Mouse (Mus musculus) kidney, adult 9 months (tissue): ENCODE results near the gene Dcps.

Experiments
- DNase-seq: peaks from one replicate; pipeline ENCODE4 v3.0.0; 2022

Gene Dcps

GRCm38 (mm10) chr9:35175251-35176123 is at the start of gene Dcps:
Dcps (minus strand) TSS chr9:35176061.
- DNase-seq, result peak; percentile 94

GRCm38 (mm10) chr9:35223466-35223865 is 47.6 kb upstream of the Dcps start:
- DNase-seq, result no peak

DNA sequence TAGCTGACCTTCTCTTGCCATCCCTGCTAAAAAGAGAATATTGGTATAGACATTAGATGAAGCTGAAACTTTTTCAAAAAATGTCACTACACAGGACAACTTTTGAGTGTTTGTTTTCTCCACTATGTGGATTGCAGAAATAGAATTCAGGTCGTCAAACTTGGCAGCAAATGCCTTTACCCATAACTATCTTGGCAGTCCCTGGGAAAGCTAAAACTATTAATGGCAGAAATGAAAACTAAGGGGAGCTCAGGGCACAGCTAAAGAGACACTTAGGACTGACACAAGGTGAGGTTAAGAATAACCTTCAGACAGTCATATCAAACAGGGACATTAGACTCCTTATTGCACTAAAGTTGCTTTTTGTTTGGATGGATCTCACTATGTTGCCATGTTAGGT is 42.1 kb upstream of the Dcps start:
- DNase-seq, result no peak

- DNase-seq, result peak; percentile 26
Measured at GRCm38 (mm10) chr9:35211573-35212511, 36.0 kb upstream of the Dcps start.

DNA sequence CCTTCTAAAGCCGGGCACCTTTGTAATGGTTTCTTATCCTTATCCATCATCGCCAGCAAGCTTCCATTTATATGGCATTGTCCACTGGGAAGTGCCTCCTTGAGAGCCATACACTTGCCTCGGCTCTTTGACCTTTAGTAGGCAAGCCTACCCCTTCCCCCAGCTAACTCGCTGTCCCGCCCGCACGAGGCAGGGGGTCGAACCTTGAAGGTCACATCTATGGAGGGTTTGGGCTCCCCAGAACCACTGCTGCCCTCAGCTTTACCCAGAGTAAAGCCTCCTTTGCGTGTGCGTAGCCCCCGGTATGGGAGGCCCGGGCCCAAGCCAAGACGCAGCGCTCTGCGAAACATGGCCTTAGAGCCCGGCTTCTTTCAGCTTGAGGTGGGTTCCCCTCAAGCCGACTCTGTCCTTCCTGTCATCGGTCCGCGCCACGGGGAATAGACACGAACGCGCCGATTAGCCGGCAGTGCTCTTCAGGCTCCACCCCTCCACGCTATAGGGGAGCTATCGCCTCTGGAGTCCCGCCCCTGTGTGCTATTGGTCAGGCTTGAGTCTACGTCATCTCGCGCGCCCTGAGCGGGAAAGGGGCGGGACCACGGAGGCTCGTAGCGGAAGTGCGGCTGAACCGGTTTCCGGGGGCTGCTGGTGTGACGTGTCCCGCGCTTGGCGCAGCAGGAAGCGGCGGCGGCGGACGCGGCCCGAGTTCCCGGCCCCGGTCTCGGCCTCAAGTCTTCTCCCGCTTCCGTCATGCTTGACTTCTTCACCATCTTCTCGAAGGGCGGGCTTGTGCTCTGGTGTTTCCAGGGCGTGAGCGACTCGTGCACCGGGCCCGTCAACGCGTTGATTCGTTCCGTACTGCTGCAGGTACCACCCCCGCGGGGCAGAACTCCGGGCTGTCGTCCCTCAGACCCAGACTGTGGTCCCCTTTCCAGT is 34.9 kb upstream of the Dcps start, which contains the start of gene Foxred1:
TSS of gene Foxred1 (minus strand) at position 514 of the 933 bp plus-strand sequence.
- DNase-seq, result peak; percentile 100

GRCm38 (mm10) chr9:35204421-35204820 is 28.6 kb upstream of the Dcps start:
- DNase-seq, result no peak

GRCm38 (mm10) chr9:35203536-35203935 is 27.7 kb upstream of the Dcps start:
- no peak for DNase-seq

DNA sequence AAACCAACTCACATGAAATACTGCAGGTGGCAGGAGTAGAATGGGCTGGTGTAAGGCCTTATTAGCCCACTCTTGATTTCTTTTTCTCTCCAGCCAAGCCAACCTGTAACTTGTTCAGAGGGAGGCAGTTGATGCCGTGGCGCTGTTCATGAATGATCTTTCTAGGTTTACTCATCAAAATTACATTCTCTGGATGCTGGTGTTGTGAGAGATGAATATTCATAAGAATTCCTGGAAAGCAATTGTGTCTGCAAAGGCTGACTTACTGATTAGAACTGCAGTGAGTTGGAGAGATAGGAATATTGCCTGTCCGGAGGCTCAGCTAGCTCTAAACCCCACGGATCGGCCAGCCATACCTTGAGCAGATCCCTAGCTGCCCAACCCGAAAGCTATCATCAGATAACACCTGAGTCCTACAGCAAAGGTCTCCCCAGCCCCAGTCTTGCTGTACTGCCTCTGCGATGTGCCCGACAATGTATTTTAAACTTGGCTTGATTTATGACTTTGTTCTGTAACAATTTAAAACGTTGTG is 24.7 kb upstream of the Dcps start:
- no peak for DNase-seq

GRCm38 (mm10) chr9:35199772-35200471 is 24.1 kb upstream of the Dcps start, which contains the start of the genes Srpr and Tirap:
Srpr (plus strand) TSS chr9:35200175.
Tirap (minus strand) TSS chr9:35200291.
- DNase-seq, result peak; percentile 91

GRCm38 (mm10) chr9:35198945-35199771 is 23.3 kb upstream of the Dcps start:
- DNase-seq, result no peak

DNA sequence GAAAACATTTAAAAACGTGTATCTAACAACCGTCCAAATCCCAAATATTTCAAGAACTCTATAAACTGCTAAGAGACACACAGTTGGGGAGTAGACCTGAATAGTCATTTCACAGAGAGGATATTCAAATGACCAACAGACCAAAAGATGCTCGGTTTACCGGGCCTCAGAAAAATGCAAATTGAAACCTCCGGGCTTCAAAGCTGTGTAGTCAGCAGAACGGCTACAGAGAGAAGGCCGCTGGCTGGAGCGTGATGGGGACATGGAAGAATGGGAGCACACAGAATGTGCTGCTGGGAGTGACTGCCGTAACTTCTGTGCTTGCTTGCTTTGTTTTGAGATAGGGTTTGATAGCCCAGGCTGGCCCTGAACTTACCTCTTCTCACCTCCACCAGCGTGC is 22.5 kb upstream of the Dcps start:
- no peak for DNase-seq

- DNase-seq, result no peak
Measured at GRCm38 (mm10) chr9:35197625-35198024, 21.8 kb upstream of the Dcps start.

DNA sequence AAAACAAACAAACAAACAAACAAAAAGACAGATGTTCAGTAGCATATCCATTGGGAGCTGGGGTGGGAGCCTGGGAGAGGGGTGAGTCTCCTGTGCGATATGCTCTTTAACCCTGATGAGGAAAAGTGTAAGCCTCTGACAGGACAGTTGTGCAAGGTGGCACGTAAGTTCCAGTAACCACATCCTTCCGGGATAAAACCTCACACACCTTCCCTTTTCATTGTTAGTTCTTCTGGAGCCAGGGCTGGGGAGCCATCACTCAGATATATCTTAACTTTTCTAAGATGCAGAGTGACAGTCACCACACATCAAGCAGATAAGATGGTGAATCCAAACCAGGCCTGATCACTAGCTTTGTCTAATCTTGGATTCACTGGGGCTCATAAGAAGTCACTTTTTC is 18.2 kb upstream of the Dcps start:
- no peak for DNase-seq

GRCm38 (mm10) chr9:35192983-35193542 is 17.2 kb upstream of the Dcps start:
- DNase-seq, result no peak

DNA sequence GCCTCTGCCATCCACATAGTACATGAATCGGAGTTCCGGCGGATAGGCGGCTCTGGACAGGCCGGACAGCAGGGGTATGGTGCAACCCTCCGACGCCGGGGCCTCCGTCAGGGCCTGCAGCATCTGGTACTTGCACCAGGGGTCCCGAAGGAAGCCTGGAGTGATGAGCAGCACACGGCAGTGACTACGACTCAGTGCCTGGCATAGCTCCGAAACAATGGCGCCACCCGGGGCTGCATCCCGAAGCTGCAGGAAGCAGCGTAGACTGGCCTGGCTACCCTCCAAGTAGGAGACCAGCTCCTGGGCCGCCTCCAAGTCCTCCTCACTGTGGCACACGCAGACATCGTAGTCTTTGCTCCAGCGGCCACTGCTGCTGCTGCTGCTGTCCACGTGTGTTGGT is 12.8 kb upstream of the Dcps start:
- peak; percentile 33 for DNase-seq

DNA sequence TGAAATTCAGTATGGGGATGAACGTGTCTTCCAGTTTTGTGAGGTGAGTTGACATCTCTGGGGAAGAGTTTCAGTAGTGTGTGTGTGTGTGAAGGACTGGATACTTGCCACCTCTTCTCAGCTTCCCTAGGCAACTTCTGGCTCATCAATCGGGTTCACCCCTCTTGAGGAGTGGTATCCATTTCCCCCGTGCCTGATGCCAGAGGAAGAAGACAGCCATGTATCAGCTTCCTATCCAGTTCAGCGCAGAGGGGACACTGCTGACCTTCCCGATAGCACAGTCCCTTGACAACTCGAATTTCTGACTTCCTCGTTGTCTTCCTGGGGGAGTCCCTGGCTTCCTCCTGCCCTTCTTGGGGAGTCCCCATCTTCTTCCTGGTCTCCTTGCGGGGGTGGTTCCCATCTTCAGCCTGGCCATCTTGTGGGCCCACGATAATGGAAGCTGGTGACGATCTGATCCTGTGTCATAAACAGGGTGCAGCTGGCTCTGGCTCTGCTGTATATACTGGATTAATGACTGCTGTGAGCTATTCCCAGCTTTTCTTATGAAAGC is 11.6 kb upstream of the Dcps start:
- DNase-seq, result no peak

- DNase-seq, result no peak
Measured at GRCm38 (mm10) chr9:35186430-35186829, 10.6 kb upstream of the Dcps start.

GRCm38 (mm10) chr9:35183359-35183758 is 7.5 kb upstream of the Dcps start:
- DNase-seq, result no peak

DNA sequence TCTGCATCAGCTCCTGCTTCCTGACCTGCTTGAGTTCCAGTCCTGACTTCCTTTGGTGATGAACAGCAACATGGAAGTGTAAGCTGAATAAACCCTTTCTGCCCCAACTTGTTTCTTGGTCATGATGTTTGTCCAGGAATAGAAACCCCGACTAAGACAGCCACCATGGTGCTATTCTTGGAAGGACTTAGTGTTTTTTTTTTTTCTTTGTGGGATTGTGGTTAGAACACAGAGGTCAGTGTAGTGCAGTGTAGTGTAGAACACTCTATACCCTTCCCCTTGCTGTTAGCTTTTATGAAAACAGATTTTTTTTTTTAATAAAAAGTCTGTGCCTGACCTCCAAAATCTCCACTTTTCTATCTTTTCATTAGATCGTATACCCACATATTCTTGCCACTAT is 7.0 kb upstream of the Dcps start:
- no peak for DNase-seq
